Mouse (Mus musculus) kidney, embryonic 14.5 days (tissue): ENCODE measurements around the gene Psmd13. TPM values are rescaled to one million over a fixed set of nuclear protein-coding genes. Genes with fewer than 3 reads are reported as not detected.

Source experiments
- ATAC-seq: fragments of 200-750 bp; cut with Nextera tagmentation; 2 replicates; pipeline ENCODE4 v1.8.0; 2017; ENCODE audit warnings: moderate number of reproducible peaks, mild to moderate bottlenecking, moderate TSS enrichment, moderate library complexity; ENCODE audit not compliant: low FRiP score, low TSS enrichment
- H3K27ac ChIP-seq: fragments of 300-500 bp; sonication (generic); 2 replicates; pipeline ENCODE4 v1.5.1; 2014; ENCODE audit warnings: low read depth, mild to moderate bottlenecking, low read length, moderate library complexity, mixed read lengths
- H3K27me3 ChIP-seq: fragments of 300-500 bp; sonication (generic); 2 replicates; pipeline ENCODE4 v1.6.1; 2014; ENCODE audit warnings: mild to moderate bottlenecking, low read length; ENCODE audit not compliant: control insufficient read depth, insufficient read depth
- H3K36me3 ChIP-seq: fragments of 300-500 bp; sonication (generic); 2 replicates; pipeline ENCODE4 v1.6.1; 2014; ENCODE audit warnings: low read length, mixed read lengths; ENCODE audit not compliant: control insufficient read depth, insufficient read depth
- H3K4me1 ChIP-seq: fragments of 300-500 bp; sonication (generic); 2 replicates; pipeline ENCODE4 v1.6.1; 2014; ENCODE audit warnings: low read length, mixed read lengths; ENCODE audit not compliant: control insufficient read depth, insufficient read depth
- H3K4me2 ChIP-seq: fragments of 300-500 bp; sonication (generic); replicated peaks from 2 replicates; pipeline ENCODE4 v1.6.1; 2014; ENCODE audit warnings: low read depth, mild to moderate bottlenecking, low read length
- H3K4me3 ChIP-seq: fragments of 300-500 bp; sonication (generic); 2 replicates; pipeline ENCODE4 v1.5.1; 2014; ENCODE audit warnings: mild to moderate bottlenecking, low read length
- H3K9ac ChIP-seq: fragments of 300-500 bp; sonication (generic); 2 replicates; pipeline ENCODE4 v1.6.1; 2014; ENCODE audit warnings: low read depth, mild to moderate bottlenecking, low read length, moderate library complexity
- H3K9me3 ChIP-seq: fragments of 300-500 bp; sonication (generic); 2 replicates; pipeline ENCODE4 v1.6.1; 2016; ENCODE audit warnings: low read length; ENCODE audit not compliant: control insufficient read depth
- WGBS: fragments of 180-500 bp; shearing (Covaris S2); extraction: QIAGEN DNeasy Blood & Tissue Kit; methylation state at CpG from one replicate; pipeline ENCODE4 v1.1.7; 2014; 5-methylcytosine and 5-hydroxymethylcytosine counted together
- polyA plus RNA-seq: library from polyadenylated mRNA; unstranded; fragments of >200 nt; fragmentation: Nextera tagmentation; extraction: Ambion mirVana; gene quantifications from 2 replicates; pipeline ENCODE4 v1.2.1, GENCODE M21; 2014

The Psmd13 gene
- polyA plus RNA-seq, 1 experiment from 2014 or later = 148 TPM

DNA sequence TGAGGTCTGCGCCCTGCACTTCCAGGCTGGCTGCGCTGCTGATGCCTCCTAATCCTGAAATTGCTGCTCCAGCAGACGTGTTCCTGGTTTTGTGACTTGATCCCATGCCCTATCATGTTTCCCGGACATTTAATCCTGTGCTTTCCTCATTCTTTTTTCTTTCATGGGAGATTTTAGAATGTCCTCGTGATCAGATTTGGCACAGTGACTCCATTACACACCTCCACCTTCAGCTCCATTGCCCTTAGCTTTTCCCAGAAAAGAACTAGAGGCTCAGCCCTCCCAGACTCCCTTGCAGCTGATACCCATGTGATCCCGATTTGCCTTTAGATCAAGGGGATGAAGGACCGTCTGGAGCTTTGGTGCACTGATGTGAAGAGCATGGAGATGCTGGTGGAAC, 16.1 kb downstream of the Psmd13 start:
- no peaks in the 10 kb centered on the region for H3K9me3 ChIP-seq
- H3K9ac ChIP-seq = no peak overlapping the region
- 83% methylated on average over 7 of the region's 7 CpGs for WGBS
- no peak for ATAC-seq
- H3K27ac ChIP-seq = no peak overlapping the region
- H3K36me3 ChIP-seq = peaks cover 50% of the 10 kb centered on the region
- no peaks in the 10 kb centered on the region for H3K27me3 ChIP-seq
- H3K4me3 ChIP-seq = no peak overlapping the region
- no peak overlapping the region for H3K4me2 ChIP-seq
- no peaks in the 10 kb centered on the region for H3K4me1 ChIP-seq

DNA sequence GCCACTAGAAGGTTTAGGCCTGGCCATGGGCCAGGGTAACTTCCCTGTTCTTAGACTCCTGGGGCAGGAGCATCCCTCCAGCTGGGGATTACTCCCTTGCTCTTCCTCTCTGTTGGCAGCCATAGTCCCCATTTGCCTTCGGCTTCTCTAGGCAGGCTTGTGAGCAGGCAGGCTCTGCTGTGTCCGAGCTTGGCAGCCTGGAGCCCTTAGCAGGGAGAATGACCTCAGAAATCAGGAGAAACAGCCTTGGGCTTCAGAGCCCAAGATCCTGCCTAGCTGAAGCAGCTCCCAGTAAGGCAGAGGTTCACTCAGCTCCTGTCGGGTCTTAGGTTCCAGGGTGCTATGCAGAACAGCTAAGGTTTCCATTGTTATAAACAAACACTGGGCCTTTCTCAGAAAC, 17.4 kb downstream of the Psmd13 start:
- H3K27me3 ChIP-seq = no peaks in the 10 kb centered on the region
- peaks cover 39% of the 10 kb centered on the region for H3K36me3 ChIP-seq
- H3K4me1 ChIP-seq = no peaks in the 10 kb centered on the region
- H3K9ac ChIP-seq = no peak overlapping the region
- no peaks in the 10 kb centered on the region for H3K9me3 ChIP-seq
- ATAC-seq = no peak
- WGBS = 75% methylated on average over 3 of the region's 3 CpGs
- H3K27ac ChIP-seq = no peak overlapping the region
- no peak overlapping the region for H3K4me2 ChIP-seq
- H3K4me3 ChIP-seq = no peak overlapping the region

GRCm38 (mm10) chr7:140900220-140900619, 18.5 kb downstream of the Psmd13 start, which contains the start of gene Cox8b:
TSS of gene Cox8b (minus strand) at chr7:140900446.
- Histone ChIP-seq H3K27ac (no peak within 1 kb of the TSS), H3K27me3 (no peaks in the 10 kb centered on the region), H3K4me2 (no peak within 1 kb of the TSS), H3K9ac (no peak within 1 kb of the TSS), H3K4me3 (no peak within 1 kb of the TSS), H3K9me3 (no peaks in the 10 kb centered on the region), H3K36me3 (peaks cover 31% of the 10 kb centered on the region), H3K4me1 (no peaks in the 10 kb centered on the region)
- ATAC-seq = no peak
- 69% methylated on average over 10 of the region's 10 CpGs for WGBS

DNA sequence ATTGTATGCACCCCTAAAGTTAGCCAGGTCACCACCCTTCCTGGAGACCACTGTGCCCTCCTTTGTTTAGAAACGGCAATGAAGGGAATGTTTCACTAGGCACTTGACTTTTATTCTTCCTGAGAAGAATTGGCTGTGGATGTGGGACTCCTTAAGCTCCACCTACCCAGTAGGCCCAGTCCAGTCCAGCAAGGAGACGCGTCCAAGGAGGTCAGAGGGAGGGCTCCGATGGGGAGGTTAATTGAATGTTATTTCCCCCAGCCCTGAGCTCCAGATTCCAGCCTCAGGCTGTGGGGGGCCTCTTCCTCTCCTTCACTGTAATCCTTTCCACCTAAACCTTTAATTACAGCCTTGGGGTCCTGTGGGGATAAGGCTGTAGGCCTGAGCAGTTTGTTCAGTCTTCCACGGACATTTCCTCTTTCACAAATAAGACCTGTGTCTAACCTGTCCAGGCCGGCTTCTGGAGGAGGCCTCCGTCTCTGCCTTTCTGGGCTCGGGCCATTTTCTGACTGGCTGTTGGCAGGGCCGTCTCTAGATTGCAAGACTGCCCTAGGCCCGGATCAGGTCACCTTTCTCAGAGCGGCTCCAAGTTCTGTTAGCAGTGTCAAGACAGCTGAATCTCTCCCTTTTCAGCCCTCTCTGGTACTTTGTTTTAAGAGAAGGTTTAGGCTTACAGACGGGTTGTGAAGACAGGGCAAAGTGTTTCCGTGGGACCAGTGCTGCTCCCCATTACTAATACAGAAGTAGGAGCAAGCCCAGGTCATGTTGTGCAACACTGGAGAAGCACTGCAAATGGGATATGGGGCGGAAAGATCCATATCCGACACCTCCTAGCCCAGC, 20.5 kb downstream of the Psmd13 start:
- Histone ChIP-seq H3K36me3 (peaks cover 24% of the 10 kb centered on the region), H3K4me2 (no peak overlapping the region), H3K27me3 (no peaks in the 10 kb centered on the region), H3K9ac (0 out of 2 replicates have a peak overlapping the region, but pooled peaks have one; percentile 12), H3K4me1 (no peaks in the 10 kb centered on the region), H3K4me3 (no peak overlapping the region), H3K9me3 (no peaks in the 10 kb centered on the region), H3K27ac (no peak overlapping the region)
- no peak for ATAC-seq
- WGBS = 68% methylated on average over 15 of the region's 15 CpGs

- WGBS = 23% methylated on average over 13 of the region's 13 CpGs
- ATAC-seq = peak; percentile 70
Observed at GRCm38 (mm10) chr7:140903212-140903611, 21.4 kb downstream of the Psmd13 start.

DNA sequence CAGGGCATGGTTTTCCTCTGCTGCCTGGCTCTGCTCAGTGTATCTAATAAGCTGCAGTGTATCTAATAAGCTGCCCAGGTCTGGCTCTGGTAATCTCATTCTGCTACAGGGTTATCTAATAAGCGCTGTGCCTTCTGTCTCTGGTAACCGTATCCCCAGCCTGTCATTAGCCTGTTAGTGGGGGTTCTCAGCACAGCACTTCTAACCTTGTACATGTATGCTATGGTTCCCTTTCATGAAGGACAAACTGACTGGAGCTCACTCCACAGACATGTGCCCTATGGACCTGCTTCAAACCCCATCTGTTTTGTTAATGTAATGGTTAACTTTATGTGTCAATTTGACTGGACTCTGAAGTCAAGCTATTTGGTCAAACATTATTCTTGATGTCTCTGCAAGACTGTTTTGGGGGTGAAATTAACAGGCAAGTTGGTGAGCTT, 23.9 kb downstream of the Psmd13 start:
- ATAC-seq = no peak
- Histone ChIP-seq H3K9me3 (no peaks in the 10 kb centered on the region), H3K9ac (no peak overlapping the region), H3K4me1 (no peaks in the 10 kb centered on the region), H3K27ac (no peak overlapping the region), H3K4me2 (no peak overlapping the region), H3K4me3 (no peak overlapping the region), H3K36me3 (no peaks in the 10 kb centered on the region), H3K27me3 (no peaks in the 10 kb centered on the region)
- WGBS = 84% methylated on average over 2 of the region's 2 CpGs

More at GRCm38 (mm10) chr7:140903212-140903611, 21.4 kb downstream of the Psmd13 start:
- H3K27ac ChIP-seq = no peak overlapping the region
- H3K9me3 ChIP-seq = no peaks in the 10 kb centered on the region
- 0 out of 2 replicates have a peak overlapping the region, but pooled peaks have one; percentile 28 for H3K9ac ChIP-seq
- H3K27me3 ChIP-seq = no peaks in the 10 kb centered on the region
- H3K4me3 ChIP-seq = no peak overlapping the region
- peaks cover 14% of the 10 kb centered on the region for H3K36me3 ChIP-seq
- no peak overlapping the region for H3K4me2 ChIP-seq
- no peaks in the 10 kb centered on the region for H3K4me1 ChIP-seq

DNA sequence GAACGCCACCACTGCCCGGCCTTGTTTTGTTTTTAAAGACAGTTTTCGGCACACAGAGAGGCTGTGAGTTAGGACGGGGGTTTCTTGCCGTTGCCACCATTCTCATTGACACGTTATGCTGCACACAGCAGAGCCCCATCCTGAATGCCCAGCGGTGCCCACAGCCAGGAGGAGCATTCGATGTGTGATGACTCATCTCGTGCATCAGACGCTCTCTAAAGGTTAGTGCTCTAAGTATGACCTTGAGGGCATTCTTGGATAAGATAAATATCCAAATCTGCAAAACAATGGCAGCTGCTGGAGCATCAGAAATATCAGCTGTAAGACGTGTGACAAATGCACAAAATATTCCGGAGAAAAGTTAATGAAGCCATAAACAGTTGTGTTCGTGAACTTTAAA, 25.4 kb downstream of the Psmd13 start:
- no peak overlapping the region for H3K9ac ChIP-seq
- H3K4me1 ChIP-seq = no peaks in the 10 kb centered on the region
- H3K36me3 ChIP-seq = no peaks in the 10 kb centered on the region
- WGBS = 78% methylated on average over 13 of the region's 13 CpGs
- no peak overlapping the region for H3K27ac ChIP-seq
- no peaks in the 10 kb centered on the region for H3K9me3 ChIP-seq
- no peaks in the 10 kb centered on the region for H3K27me3 ChIP-seq
- H3K4me2 ChIP-seq = no peak overlapping the region
- H3K4me3 ChIP-seq = no peak overlapping the region
- no peak for ATAC-seq

- 91% methylated on average over 7 of the region's 7 CpGs for WGBS
- no peaks in the 10 kb centered on the region for H3K9me3 ChIP-seq
- H3K4me3 ChIP-seq = no peak overlapping the region
- ATAC-seq = no peak
- H3K36me3 ChIP-seq = no peaks in the 10 kb centered on the region
- H3K4me2 ChIP-seq = no peak overlapping the region
- H3K9ac ChIP-seq = no peak overlapping the region
- H3K27me3 ChIP-seq = no peaks in the 10 kb centered on the region
- H3K4me1 ChIP-seq = no peaks in the 10 kb centered on the region
- no peak overlapping the region for H3K27ac ChIP-seq
Observed at GRCm38 (mm10) chr7:140907697-140908096, 25.9 kb downstream of the Psmd13 start.

DNA sequence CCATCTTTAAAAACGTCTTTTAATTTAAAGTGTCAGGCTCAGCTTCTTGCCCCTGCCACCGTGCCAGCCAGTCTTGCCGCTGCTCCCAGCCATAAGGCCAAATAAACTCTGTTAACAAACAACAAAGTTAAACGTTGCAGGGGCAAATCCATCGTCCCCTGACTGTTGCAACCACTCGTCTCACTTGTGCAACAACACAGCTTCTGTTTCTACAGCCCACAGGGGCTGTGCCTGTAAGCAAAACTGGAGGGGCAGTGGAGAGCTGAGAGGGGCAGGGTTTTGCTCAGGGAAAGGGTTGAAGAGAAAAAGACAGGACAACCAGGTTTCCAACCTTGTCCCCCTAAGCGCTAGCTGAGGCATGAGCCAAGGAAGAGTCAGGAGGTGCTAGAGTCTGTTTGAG, 26.4 kb downstream of the Psmd13 start:
- H3K4me3 ChIP-seq = no peak overlapping the region
- H3K4me2 ChIP-seq = no peak overlapping the region; the same call in 1 of the 2 replicates
- ATAC-seq = 0 out of 2 replicates have a peak, but pooled peaks have one; percentile 6
- no peaks in the 10 kb centered on the region for H3K27me3 ChIP-seq
- H3K36me3 ChIP-seq = no peaks in the 10 kb centered on the region
- no peak overlapping the region for H3K27ac ChIP-seq
- H3K9ac ChIP-seq = no peak overlapping the region
- WGBS = 53% methylated on average over 7 of the region's 7 CpGs
- no peaks in the 10 kb centered on the region for H3K9me3 ChIP-seq
- no peaks in the 10 kb centered on the region for H3K4me1 ChIP-seq
